Mouse (Mus musculus) CH12.LX (cell line): Measurements from ENCODE around the gene Vps37b. TPM values are rescaled to one million over a fixed set of nuclear protein-coding genes. Genes with fewer than 3 reads are reported as not detected.

Experiments
- DNase-seq: peaks from one replicate; pipeline ENCODE4 v3.0.0-alpha.2; 2013; ENCODE audit errors: extremely low read depth
- H3K27ac ChIP-seq: 2 replicates; pipeline ENCODE4 v1.5.1; 2012; ENCODE audit warnings: low read depth, mild to moderate bottlenecking, control low read depth, moderate library complexity; ENCODE audit not compliant: insufficient read depth
- H3K27me3 ChIP-seq: replicated peaks from 2 replicates; pipeline ENCODE3; 2012; ENCODE audit warnings: inconsistent platforms
- H3K36me3 ChIP-seq, 2 experiments: replicated peaks in 1 of 2; 2 replicates each; pipeline versions ENCODE3 to v1.6.1; 2012; ENCODE audit warnings: inconsistent platforms in 1 of 2, low read length in 1 of 2, mild to moderate bottlenecking in 1 of 2, mixed read lengths in 1 of 2, moderate library complexity in 1 of 2; ENCODE audit not compliant: control insufficient read depth in 1 of 2, insufficient read depth in 1 of 2
- H3K4me1 ChIP-seq, 2 experiments: 2 replicates each; pipeline ENCODE4 v1.6.1; 2012; ENCODE audit warnings: inconsistent platforms in 1 of 2, moderate library complexity in 1 of 2; ENCODE audit not compliant: insufficient read depth in 2 of 2, control insufficient read depth in 1 of 2
- H3K4me2 ChIP-seq: 2 replicates; pipeline ENCODE4 v1.6.1; 2012; ENCODE audit warnings: low read depth, mild to moderate bottlenecking, control low read depth; ENCODE audit not compliant: poor library complexity, insufficient read depth, severe bottlenecking
- H3K4me3 ChIP-seq, 3 experiments: fragments of 150-350 bp in 1 of 3; sonication (generic) in 1 of 3; replicated peaks in 1 of 3; 2 replicates each; pipeline versions ENCODE3 to v1.5.1; 2011 to 2012; ENCODE audit warnings: low read depth in 2 of 3, low read length in 2 of 3, mild to moderate bottlenecking in 2 of 3, moderate library complexity in 2 of 3, control low read depth in 1 of 3, improper control_type of control experiment in 1 of 3, inconsistent platforms in 1 of 3, mixed read lengths in 1 of 3; ENCODE audit not compliant: poor library complexity in 1 of 3
- H3K79me2 ChIP-seq: replicated peaks from 2 replicates; pipeline ENCODE4 v1.6.1; 2012; ENCODE audit warnings: mild to moderate bottlenecking, moderate library complexity; ENCODE audit not compliant: control insufficient read depth, poor library complexity, insufficient read depth, severe bottlenecking; ENCODE audit errors: extremely low read depth
- H3K9ac ChIP-seq: 2 replicates; pipeline ENCODE4 v1.6.1; 2012; ENCODE audit warnings: low read depth, mild to moderate bottlenecking, control low read depth, moderate library complexity; ENCODE audit not compliant: insufficient read depth
- H3K9me3 ChIP-seq: replicated peaks from 2 replicates; pipeline ENCODE3; 2012; ENCODE audit warnings: low read length, inconsistent platforms, mixed read lengths
- BHLHE40 ChIP-seq: IDR thresholded peaks from 2 replicates; pipeline ENCODE4 v1.6.1; 2011; ENCODE audit warnings: mild to moderate bottlenecking, low read depth, low read length, improper control_type of control experiment
- CHD1 ChIP-seq: IDR thresholded peaks from 2 replicates; pipeline ENCODE4 v1.6.1; 2012; ENCODE audit warnings: low read depth, low read length, improper control_type of control experiment, inconsistent platforms
- CHD2 ChIP-seq: IDR thresholded peaks from 2 replicates; pipeline ENCODE4 v1.6.1; 2011; ENCODE audit warnings: low read length, improper control_type of control experiment
- CTCF ChIP-seq, 2 experiments: IDR thresholded peaks in 1 of 2; conservative IDR thresholded peaks in 1 of 2; 2 replicates each; pipeline ENCODE4 v1.5.1; 2011 to 2012; ENCODE audit warnings: low read depth in 2 of 2, low read length in 2 of 2, improper control_type of control experiment in 1 of 2, inconsistent platforms in 1 of 2, mild to moderate bottlenecking in 1 of 2, moderate library complexity in 1 of 2
- E2F4 ChIP-seq: IDR thresholded peaks from 2 replicates; pipeline ENCODE4 v1.6.1; 2011; ENCODE audit warnings: low read depth, low read length, improper control_type of control experiment; ENCODE audit not compliant: insufficient replicate concordance
- ELF1 ChIP-seq: IDR thresholded peaks from 2 replicates; pipeline ENCODE4 v1.6.1; 2014; ENCODE audit warnings: low read depth, mild to moderate bottlenecking, inconsistent platforms, low read length, improper control_type of control experiment
- EP300 ChIP-seq: IDR thresholded peaks from 2 replicates; pipeline ENCODE4 v1.6.1; 2011; ENCODE audit warnings: low read length, improper control_type of control experiment
- ETS1 ChIP-seq: conservative IDR thresholded peaks from 2 replicates; pipeline ENCODE4 v1.6.1; 2012; ENCODE audit warnings: low read depth, mild to moderate bottlenecking, inconsistent platforms, low read length, improper control_type of control experiment, moderate library complexity
- GABPA ChIP-seq: IDR thresholded peaks from 2 replicates; pipeline ENCODE4 v1.6.1; 2012; ENCODE audit warnings: low read depth, low read length, improper control_type of control experiment, inconsistent platforms; ENCODE audit not compliant: insufficient replicate concordance
- HCFC1 ChIP-seq: IDR thresholded peaks from 2 replicates; pipeline ENCODE4 v1.6.1; 2012; ENCODE audit warnings: low read depth, mild to moderate bottlenecking, inconsistent platforms, low read length, improper control_type of control experiment
- IRF4 ChIP-seq: IDR thresholded peaks from 2 replicates; pipeline ENCODE4 v1.6.1; 2014; ENCODE audit warnings: low read depth, mild to moderate bottlenecking, inconsistent platforms, low read length, improper control_type of control experiment
- JUN ChIP-seq: IDR thresholded peaks from 2 replicates; pipeline ENCODE4 v1.6.1; 2011; ENCODE audit warnings: low read depth, mild to moderate bottlenecking, low read length, improper control_type of control experiment, moderate library complexity; ENCODE audit not compliant: insufficient read depth
- JUND ChIP-seq: conservative IDR thresholded peaks from 2 replicates; pipeline ENCODE4 v1.6.1; 2011; ENCODE audit warnings: low read depth, low read length, improper control_type of control experiment
- KAT2A ChIP-seq: IDR thresholded peaks from 2 replicates; pipeline ENCODE4 v1.6.1; 2012; ENCODE audit warnings: low read length, improper control_type of control experiment, inconsistent platforms; ENCODE audit not compliant: insufficient replicate concordance
- MAFK ChIP-seq: IDR thresholded peaks from 2 replicates; pipeline ENCODE4 v1.6.1; 2011; ENCODE audit warnings: low read length, improper control_type of control experiment; ENCODE audit not compliant: insufficient replicate concordance
- MAX ChIP-seq: IDR thresholded peaks from 2 replicates; pipeline ENCODE4 v1.6.1; 2011; ENCODE audit warnings: low read length, improper control_type of control experiment
- MAZ ChIP-seq: IDR thresholded peaks from 2 replicates; pipeline ENCODE4 v1.6.1; 2012; ENCODE audit warnings: low read depth, mild to moderate bottlenecking, inconsistent platforms, low read length, improper control_type of control experiment, moderate library complexity
- MEF2A ChIP-seq: IDR thresholded peaks from 2 replicates; pipeline ENCODE4 v1.6.1; 2014; ENCODE audit warnings: low read depth, mild to moderate bottlenecking, inconsistent platforms, low read length, improper control_type of control experiment, borderline replicate concordance
- MXI1 ChIP-seq: IDR thresholded peaks from 2 replicates; pipeline ENCODE4 v1.6.1; 2011; ENCODE audit warnings: mild to moderate bottlenecking, low read depth, low read length, improper control_type of control experiment
- MYC ChIP-seq: IDR thresholded peaks from 2 replicates; pipeline ENCODE4 v1.6.1; 2011; ENCODE audit warnings: low read depth, mild to moderate bottlenecking, improper control_type of control experiment, low read length
- NELFE ChIP-seq: IDR thresholded peaks from 2 replicates; pipeline ENCODE4 v1.6.1; 2011; ENCODE audit warnings: low read depth, low read length, improper control_type of control experiment
- NRF1 ChIP-seq: IDR thresholded peaks from 2 replicates; pipeline ENCODE4 v1.6.1; 2014; ENCODE audit warnings: low read depth, mild to moderate bottlenecking, inconsistent platforms, low read length, improper control_type of control experiment, moderate library complexity
- PAX5 ChIP-seq: IDR thresholded peaks from 2 replicates; pipeline ENCODE4 v1.6.1; 2012; ENCODE audit warnings: low read length, inconsistent platforms, mixed read lengths
- POLR2A ChIP-seq: IDR thresholded peaks from 2 replicates; pipeline ENCODE4 v1.6.1; 2011; ENCODE audit warnings: low read depth, mild to moderate bottlenecking, improper control_type of control experiment, low read length
- POLR2AphosphoS2 ChIP-seq: IDR thresholded peaks from 2 replicates; pipeline ENCODE4 v1.6.1; 2011; ENCODE audit warnings: low read depth, low read length, improper control_type of control experiment
- RAD21 ChIP-seq: IDR thresholded peaks from 2 replicates; pipeline ENCODE4 v1.6.1; 2011; ENCODE audit warnings: low read depth, mild to moderate bottlenecking, low read length, improper control_type of control experiment, moderate library complexity
- RCOR1 ChIP-seq: conservative IDR thresholded peaks from 2 replicates; pipeline ENCODE4 v1.6.1; 2012; ENCODE audit warnings: low read depth, mild to moderate bottlenecking, inconsistent platforms, low read length, improper control_type of control experiment
- SIN3A ChIP-seq: IDR thresholded peaks from 2 replicates; pipeline ENCODE4 v1.6.1; 2012; ENCODE audit warnings: low read length, improper control_type of control experiment, inconsistent platforms
- SMC3 ChIP-seq: IDR thresholded peaks from 2 replicates; pipeline ENCODE4 v1.6.1; 2011; ENCODE audit warnings: low read depth, low read length, improper control_type of control experiment
- TBP ChIP-seq: conservative IDR thresholded peaks from 2 replicates; pipeline ENCODE4 v1.6.1; 2011; ENCODE audit warnings: low read depth, low read length, improper control_type of control experiment
- TCF12 ChIP-seq: IDR thresholded peaks from 2 replicates; pipeline ENCODE4 v1.6.1; 2014; ENCODE audit warnings: low read depth, mild to moderate bottlenecking, inconsistent platforms, low read length, improper control_type of control experiment
- UBTF ChIP-seq: IDR thresholded peaks from 2 replicates; pipeline ENCODE4 v1.6.1; 2012; ENCODE audit warnings: low read depth, mild to moderate bottlenecking, inconsistent platforms, low read length, improper control_type of control experiment, moderate library complexity
- USF1 ChIP-seq: IDR thresholded peaks from 2 replicates; pipeline ENCODE4 v1.6.1; 2014; ENCODE audit warnings: low read depth, mild to moderate bottlenecking, inconsistent platforms, low read length, improper control_type of control experiment
- USF2 ChIP-seq: conservative IDR thresholded peaks from 2 replicates; pipeline ENCODE4 v1.6.1; 2011; ENCODE audit warnings: low read depth, low read length, improper control_type of control experiment
- ZC3H11A ChIP-seq: IDR thresholded peaks from 2 replicates; pipeline ENCODE4 v1.6.1; 2012; ENCODE audit warnings: low read depth, mild to moderate bottlenecking, inconsistent platforms, low read length, improper control_type of control experiment
- ZKSCAN1 ChIP-seq: IDR thresholded peaks from 2 replicates; pipeline ENCODE4 v1.6.1; 2012; ENCODE audit warnings: low read depth, inconsistent platforms, low read length, improper control_type of control experiment, borderline replicate concordance
- ZMIZ1 ChIP-seq: IDR thresholded peaks from 2 replicates; pipeline ENCODE4 v1.6.1; 2012; ENCODE audit warnings: low read depth, mild to moderate bottlenecking, inconsistent platforms, low read length, improper control_type of control experiment
- ZNF384 ChIP-seq: IDR thresholded peaks from 2 replicates; pipeline ENCODE4 v1.6.1; 2012; ENCODE audit warnings: low read depth, low read length, improper control_type of control experiment, inconsistent platforms
- dilution Hi-C: fragments of 300-500 bp; cut with MboI; formaldehyde crosslinking; loops from 2 replicates; pipeline ENCODE4 v1.14.3; 2020; ENCODE audit warnings: low sequenced_read_pairs; ENCODE audit not compliant: extremely low pct_unique_long_range_greater_than_20kb, extremely low pct_ligation_motif_present
- in situ Hi-C: fragments of 300-500 bp; cut with MboI; formaldehyde crosslinking; loops from 3 replicates; pipeline ENCODE4 v1.14.3; 2019; ENCODE audit warnings: low sequenced_read_pairs, low pct_ligation_motif_present, low pct_unique_long_range_greater_than_20kb, mixed read lengths
- polyA plus RNA-seq: library from polyadenylated mRNA; unstranded; fragments of >175 nt; gene quantifications from 2 replicates; pipeline ENCODE4 v1.2.1, GENCODE M21; 2012; ENCODE audit warnings: low read depth; ENCODE audit not compliant: insufficient read length
- total RNA-seq, 2 experiments: library from RNA; depleted of rRNA; stranded (reverse); fragments of 300-350 nt in 1 of 2; fragments of >200 nt in 1 of 2; gene quantifications; 2 replicates each; pipeline ENCODE4 v1.2.3; 2012 to 2014

The Vps37b gene
- total and polyA plus RNA-seq, 3 experiments = 8.7 to 23.5 (median 10.2) TPM

- dilution Hi-C loops (no loop called here), in situ Hi-C loops (no loop called here)
- Histone ChIP-seq H3K4me3 (peak overlapping the region; percentile 54 to 85 (median 57)), H3K27ac (peak overlapping the region; percentile 82), H3K36me3 (peaks cover 0 to 18% of the 10 kb centered on the region in 2 experiments), H3K4me1 (peaks cover 35 to 65% of the 10 kb centered on the region in 2 experiments), H3K79me2 (peaks cover 59% of the 10 kb centered on the region), H3K27me3 (no peaks in the 10 kb centered on the region), H3K4me2 (peak overlapping the region; percentile 95), H3K9ac (peak overlapping the region; percentile 62), H3K9me3 (no peaks in the 10 kb centered on the region)
- DNase-seq = peak; percentile 62
- 0 out of 2 replicates have a peak, but pooled peaks have one; percentile 11 for TF ChIP-seq MAZ
- no peak for TF ChIP-seq PAX5
- no peak for TF ChIP-seq ZKSCAN1
- no peak for TF ChIP-seq USF1
- no peak for TF ChIP-seq GABPA
- TF ChIP-seq ETS1 = no peak; the same call in 1 of the 2 replicates
- 0 out of 2 replicates have a peak, but pooled peaks have one; percentile 34 for TF ChIP-seq MEF2A
- TF ChIP-seq RAD21 = no peak
- TF ChIP-seq CTCF (conservative IDR thresholded peaks at IDR 0.05 in 1 of 2, IDR thresholded peaks at IDR 0.05 in 1 of 2; ENCODE audit: low read depth in 2 of 2, low read length in 2 of 2) = no peak
- TF ChIP-seq SIN3A = peak; percentile 83
- TF ChIP-seq ZMIZ1 = 0 out of 2 replicates have a peak, but pooled peaks have one; percentile 1
- TF ChIP-seq POLR2A = peak; percentile 27; the same call in 1 of the 2 replicates
- peak; percentile 32; the same call in 1 of the 2 replicates for TF ChIP-seq CHD1
- no peak for TF ChIP-seq UBTF
- TF ChIP-seq TCF12 = peak; percentile 85
- TF ChIP-seq ZNF384 = no peak
- no peak for TF ChIP-seq ELF1
- peak; percentile 81 for TF ChIP-seq IRF4
- no peak for TF ChIP-seq RCOR1
- TF ChIP-seq JUN = peak; percentile 47; the same call in 1 of the 2 replicates
- TF ChIP-seq NRF1 = no peak
- TF ChIP-seq ZC3H11A = no peak
- 0 out of 2 replicates have a peak, but pooled peaks have one; percentile 48 for TF ChIP-seq MYC
- TF ChIP-seq TBP = no peak
- no peak for TF ChIP-seq USF2
- TF ChIP-seq BHLHE40 = 0 out of 2 replicates have a peak, but pooled peaks have one; percentile 45
- TF ChIP-seq SMC3 = no peak
- TF ChIP-seq NELFE = no peak
- no peak for TF ChIP-seq HCFC1
- no peak for TF ChIP-seq KAT2A
- no peak for TF ChIP-seq CHD2
- TF ChIP-seq EP300 = peak; percentile 88
- TF ChIP-seq JUND = peak; percentile 65
- no peak for TF ChIP-seq E2F4
- 0 out of 2 replicates have a peak, but pooled peaks have one; percentile 24 for TF ChIP-seq MAX
- no peak for TF ChIP-seq MAFK
- no peak for TF ChIP-seq POLR2AphosphoS2
- peak; percentile 56; the same call in 1 of the 2 replicates for TF ChIP-seq MXI1
Observed at GRCm38 (mm10) chr5:123975668-123976180, 56.3 kb downstream of the Vps37b start.
